Mouse (Mus musculus) MEL-GATA-1-ER (cell line): ENCODE measurements around the gene Anapc5.

Experiments used
- DNase-seq: peaks from one replicate; pipeline ENCODE4 v3.0.0-alpha.2; 2012; ENCODE audit warnings: low read depth; ENCODE audit errors: extremely low read depth

The Anapc5 gene

DNA sequence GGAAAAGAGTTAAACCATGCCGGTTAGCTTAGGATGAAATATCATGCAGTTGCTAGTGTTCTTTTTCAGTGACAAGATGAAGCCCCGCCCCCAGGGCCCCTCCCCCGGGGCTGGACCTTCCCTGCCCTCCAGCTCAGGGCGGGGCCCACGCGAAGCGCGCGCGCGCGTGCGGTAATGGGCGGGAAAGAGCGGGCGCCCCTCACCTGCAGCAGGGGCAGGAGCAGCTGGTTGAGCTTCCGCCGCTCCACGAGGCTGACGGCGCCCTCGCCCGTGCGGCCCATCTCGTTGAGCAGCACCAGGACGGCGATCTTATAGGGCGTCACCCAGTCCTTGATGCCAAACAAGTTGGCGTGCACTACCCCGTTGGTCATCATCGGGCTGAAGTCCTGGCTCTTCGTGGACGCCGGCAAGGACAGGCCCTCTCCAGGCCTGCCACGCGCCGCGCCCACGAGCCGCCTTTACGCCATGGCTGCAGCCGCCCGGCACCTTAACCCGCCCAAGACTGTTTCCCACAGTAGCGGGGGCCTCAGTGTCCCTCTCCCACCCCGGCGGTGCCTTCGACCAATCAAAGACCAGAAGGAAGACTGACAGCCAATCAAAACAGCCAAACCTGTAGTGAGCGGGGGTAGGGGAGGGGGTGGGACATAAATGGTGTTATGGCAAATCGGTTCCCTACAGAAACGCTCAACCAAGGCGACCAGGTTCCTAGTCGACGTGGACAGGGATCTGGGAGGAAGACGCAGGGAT lies at the start of gene Anapc5:
Gene Anapc5 (minus strand): TSS at position 563 of the 747 bp plus-strand sequence.
- peak; percentile 96 for DNase-seq

DNA sequence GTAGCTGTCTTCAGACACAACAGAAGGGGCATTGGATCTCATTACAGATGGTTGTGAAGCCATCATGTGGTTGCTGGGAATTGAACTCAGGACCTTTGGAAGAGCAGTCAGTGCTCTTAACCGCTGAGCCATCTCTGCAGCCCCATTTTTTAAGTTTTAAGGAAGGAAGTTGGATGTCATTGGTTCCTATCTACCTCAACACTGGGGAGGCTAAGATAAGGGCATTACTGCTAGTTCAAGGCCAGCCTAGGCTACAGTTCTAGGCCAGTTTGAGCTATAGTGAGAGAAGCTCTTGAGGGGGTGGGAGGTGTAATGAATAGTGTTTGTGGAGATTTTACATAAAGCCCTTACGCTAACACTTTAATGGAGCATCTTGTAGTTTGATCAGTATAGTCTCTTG lies 41.9 kb upstream of the Anapc5 start:
- peak; percentile 52 for DNase-seq

DNA sequence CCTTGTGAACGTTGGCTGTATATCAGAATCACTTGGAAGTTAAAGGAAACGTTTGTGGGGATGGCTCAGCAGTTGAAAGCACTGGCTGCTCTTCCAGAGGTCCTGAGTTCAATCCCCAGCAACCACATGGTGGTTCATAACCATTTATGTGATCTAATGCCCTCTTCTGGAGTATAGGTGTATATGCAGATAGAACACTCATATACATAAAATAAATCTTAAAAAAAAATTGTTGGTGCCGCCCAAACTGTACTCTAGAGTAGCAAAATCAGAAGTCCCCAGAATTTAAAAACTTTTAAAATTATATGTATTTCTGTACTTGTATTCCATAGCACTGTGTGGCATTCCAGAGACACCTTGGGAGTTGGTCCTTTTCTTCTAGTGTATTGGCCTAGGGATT lies 34.7 kb upstream of the Anapc5 start:
- no peak for DNase-seq

DNA sequence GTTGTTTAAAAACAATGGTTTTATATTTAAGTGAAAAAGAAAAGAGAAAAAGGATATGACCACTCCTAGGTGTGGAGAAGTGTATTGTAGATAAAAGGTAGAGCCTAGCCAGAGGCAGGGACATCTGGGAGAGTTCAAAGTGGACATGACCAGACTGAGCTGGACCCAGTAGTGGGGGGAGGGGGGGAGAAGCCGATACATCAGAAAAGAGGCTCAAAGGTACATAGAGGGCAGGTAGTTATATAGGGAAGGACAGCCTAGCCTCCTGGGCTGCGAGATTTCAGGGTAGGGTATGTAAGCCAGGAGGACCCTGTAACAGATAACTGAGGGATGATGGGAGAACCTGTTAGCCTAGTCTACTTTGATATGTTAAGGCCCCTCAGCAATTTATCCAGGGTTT lies 31.5 kb upstream of the Anapc5 start:
- no peak for DNase-seq

DNA sequence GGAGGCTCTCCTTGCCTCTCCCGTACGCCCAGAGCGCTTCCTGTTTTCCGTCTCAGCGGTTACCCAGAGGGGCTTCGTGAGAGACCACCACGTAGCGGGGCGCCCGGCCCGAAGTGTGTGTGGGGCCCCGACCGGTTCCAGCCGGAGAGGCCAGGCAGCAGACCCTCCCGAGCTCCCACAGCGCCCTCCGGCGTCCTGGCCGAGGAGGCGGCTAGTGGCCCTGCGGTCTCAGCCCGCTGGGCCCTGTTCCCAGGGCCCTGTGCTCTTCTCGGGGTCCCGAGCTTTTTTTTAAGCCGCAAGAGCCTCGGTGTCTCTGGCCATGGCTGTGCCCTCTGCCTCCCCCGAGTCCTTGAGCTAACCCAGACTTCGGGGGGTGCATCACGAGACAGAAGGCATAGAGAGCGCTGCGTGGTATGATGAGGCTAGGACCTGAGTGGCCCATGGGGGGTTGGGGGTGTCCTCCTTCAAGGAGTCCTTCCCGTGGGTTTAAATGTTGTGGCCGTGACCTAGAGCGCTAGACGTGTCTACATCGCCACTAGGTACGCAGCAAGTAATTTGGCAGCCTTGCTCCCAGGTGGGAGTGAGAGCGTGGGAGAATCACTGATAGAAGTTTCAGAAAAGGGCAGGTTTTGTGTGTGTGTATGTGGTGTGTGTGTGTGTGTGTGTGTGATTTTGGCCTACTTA lies 29.3 kb upstream of the Anapc5 start:
- no peak for DNase-seq

DNA sequence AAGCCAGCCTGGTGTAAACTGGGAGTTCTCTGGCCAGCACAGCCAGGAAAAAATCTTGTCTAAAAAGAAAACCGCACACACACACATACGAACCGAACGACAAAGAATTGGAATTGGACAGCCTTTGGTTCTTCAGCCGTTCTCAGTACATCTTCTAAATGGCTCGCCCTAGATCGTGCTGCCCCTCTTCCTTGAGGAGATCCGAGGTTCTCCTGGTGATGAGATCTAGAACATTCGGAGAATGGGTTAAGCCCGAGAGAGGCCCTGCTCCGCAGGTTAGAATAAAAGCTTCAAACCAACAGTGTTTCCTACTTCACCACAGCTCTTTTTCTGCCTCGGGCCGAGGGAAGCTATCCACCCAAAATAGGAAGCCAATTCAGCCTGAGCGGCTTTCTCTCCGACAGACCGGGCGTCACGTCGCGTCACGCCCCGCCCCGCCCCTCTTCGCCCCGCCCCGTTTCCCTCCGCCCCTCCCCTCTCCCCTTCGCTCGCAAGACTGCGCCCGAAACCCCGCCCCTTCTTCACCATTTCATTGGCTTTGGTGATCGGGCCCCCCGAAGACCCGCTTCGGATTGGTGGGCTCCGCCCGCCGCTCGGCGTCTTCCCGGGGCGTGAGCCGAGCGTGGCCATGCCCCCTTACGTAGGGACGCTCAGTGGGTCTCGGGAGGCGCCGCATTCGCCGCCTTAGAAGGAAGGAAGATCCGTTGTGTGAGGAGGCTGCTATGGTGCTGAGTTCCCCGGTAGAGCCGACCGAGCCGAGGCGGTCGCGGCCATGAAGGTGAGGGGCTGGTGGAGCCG lies 28.6 kb upstream of the Anapc5 start, which contains the start of gene Rnf34:
Gene Rnf34 (plus strand): TSS at position 528 of the 798 bp plus-strand sequence.
- peak; percentile 83 for DNase-seq

DNA sequence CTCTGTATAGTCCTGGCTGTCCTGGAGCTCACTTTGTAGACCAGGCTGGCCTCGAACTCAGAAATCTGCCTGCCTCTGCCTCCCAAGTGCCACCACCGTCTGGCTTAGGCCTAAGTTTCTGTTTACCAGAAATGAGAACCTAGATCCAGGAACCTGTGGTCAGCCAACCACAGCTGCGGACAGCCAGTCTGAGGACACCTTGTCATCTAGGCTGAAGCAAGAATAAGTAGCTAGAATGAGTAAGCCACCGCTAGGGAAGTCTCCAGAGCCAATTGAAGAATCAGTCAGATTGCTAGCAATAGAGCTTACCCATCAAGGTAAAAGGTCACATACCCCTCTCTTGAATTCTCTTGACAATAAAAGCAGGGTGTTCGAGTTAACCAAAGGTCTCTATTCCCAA lies 22.7 kb upstream of the Anapc5 start:
- no peak for DNase-seq

DNA sequence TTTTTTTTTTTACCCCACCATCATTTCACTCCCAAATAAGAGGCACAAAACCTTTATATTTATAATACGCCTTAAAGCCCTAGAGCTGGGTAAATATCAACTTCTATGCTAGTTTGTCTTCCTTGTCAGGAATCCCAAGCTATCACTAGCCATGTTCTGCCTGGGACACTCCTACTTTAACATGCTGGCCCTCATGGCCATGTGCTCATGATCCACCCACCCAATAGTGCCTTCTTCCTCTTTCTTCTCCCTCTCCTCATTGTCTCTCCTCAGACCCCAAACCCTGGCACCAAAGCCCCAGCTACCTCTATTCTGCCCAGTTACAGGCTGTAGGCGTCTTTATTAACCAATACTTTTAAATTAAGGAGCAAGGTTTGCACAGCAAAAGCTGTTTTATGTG lies 20.0 kb upstream of the Anapc5 start:
- no peak for DNase-seq

DNA sequence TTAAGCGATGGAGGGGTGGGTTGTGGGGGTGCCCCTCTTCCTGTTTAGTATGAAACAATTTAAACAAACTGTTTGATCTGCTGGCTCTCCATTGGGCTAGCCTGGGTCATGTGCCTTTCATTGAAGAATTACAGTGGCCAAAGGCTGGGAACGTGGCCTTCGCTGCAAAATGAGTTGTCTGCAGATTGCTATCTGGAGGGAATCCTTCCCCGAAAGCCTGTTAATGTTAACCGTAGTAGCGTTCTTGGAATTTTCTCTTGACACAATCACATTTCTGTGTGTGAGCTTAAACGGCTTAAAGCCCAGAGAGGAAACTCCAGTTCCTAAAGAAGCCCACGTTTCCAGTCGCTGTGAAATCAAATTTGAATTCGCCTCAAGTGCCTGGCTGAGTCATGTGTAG lies 11.9 kb upstream of the Anapc5 start:
- DNase-seq, result no peak

DNA sequence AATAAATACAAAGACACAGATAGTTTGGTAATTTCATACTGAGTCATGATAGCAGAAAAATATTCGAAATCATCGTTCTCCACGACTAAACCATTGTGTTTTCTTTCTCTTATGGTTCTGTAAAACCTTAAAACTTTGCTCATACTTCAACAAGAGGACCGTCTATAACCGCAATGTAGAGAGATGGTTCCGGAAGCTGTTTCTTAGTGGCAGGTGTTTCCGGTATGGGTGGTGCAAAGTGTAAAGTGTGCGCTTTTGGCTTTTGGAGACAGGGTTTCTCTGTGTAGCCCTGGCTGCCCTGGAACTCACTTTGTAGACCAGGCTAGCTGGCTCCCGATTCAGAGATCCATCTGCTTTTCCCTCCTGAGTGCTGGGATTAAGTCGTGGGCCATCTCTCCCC lies 11.4 kb upstream of the Anapc5 start:
- no peak for DNase-seq

DNA sequence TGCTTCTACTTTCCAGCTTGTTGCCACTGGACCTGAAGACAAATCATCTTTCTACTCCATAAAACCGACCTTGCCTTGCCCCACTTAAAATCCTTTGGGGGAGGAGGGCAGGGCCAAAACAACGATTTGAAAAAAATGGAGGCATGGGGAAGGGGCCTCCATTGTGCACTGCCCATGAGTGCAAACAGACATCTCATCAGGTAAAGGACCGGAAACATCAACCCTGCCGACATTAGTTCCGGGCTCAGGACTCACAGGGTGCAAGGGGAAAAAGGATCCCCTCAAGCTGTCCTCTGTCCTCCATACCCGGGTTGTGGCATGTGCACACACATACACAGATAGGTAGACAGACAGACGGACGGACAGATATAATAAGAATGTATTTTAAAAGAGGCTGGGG lies 4.0 kb upstream of the Anapc5 start:
- no peak for DNase-seq

DNA sequence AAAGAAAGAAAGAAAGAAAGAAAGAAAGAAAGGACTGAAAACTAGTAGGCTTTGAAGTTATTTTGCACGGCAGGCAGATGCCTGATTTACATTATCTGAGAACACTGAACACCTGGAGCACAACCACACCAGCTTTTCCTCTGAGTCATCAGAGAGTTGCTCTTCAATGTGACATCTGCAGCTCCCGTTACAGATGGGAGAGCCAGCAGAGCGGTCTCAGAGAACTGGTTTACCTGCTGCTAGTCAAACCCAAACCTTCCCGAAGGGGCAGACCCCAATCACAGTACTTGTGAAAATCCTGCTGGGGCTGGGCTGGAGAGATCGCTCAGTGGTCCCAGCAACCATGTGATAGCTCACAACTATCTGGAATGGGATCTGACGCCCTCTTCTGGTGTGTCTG lies 3.3 kb upstream of the Anapc5 start:
- no peak for DNase-seq

DNA sequence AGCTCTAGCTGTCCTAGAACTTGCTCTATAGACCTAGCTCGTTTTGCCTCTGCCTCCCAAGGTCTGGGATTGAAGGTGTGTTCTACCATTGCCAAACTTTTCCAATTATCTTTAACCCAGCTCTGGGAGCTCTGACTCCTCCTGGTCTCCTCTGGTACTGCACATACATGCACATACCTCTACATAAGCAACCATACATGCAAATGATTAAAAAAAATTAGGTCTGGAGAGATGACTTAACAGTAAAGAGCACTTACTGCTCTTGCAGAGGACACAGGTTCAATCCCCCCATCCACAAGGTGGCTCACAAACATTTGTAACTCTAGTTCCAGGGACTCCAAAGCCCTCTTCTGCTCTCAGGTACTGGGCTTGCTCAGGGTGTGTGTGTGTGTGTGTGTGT lies 2.8 kb upstream of the Anapc5 start:
- peak; percentile 16 for DNase-seq

DNA sequence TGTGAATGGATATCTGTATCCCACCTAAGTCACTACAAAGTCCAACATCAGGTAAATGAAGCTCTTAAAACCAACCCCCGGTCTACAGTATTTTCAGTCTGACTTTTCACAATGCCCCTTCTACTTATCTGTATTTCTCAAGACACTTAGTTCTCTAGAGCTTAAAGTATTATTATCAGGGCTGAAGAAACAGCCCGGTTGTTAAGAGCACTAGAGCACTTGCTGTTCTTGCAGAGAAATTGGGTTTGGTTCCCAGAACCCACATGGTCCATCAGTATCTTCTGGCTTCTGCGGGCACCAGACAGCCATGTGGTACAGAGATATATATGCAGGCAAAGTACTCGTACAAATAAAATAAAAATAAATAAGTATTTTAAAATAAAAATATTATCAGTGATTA lies 1.3 kb upstream of the Anapc5 start:
- no peak for DNase-seq

DNA sequence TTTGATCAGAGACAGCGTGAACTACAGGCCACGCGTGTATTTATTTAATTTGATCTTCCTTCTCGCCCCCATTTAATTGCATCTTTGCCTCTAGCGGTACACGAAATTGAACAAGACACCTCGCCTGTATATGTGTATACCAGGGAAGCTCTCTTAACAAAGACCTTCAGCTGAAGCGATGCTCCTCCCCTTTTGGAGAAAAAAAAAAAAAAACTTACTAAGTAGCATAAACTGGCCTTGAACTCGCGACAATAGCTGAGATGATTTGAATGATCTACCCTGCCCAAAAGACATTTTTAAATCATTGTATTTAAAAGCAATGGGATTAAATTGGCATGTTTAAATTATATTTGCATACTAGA lies 366 bp upstream of the Anapc5 start:
- DNase-seq, result no peak

DNA sequence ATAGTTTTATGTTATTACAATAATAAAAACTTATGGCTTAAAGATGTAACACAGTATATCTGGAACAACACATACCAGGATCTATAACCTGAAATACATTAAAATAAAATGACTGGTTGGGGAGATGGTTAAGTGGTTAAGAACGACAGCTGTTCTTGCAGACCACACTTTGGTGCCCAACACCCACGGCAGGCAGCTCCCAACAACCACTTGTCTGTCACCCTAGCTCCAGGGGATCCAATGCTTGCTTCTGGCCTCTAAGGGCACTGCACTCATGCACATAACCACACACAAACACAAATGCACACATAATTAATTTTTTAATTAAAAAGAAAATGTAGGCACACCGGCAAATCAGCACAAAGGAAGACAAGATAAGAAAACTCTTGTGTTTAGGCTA lies 8.4 kb downstream of the Anapc5 start:
- DNase-seq, result no peak

DNA sequence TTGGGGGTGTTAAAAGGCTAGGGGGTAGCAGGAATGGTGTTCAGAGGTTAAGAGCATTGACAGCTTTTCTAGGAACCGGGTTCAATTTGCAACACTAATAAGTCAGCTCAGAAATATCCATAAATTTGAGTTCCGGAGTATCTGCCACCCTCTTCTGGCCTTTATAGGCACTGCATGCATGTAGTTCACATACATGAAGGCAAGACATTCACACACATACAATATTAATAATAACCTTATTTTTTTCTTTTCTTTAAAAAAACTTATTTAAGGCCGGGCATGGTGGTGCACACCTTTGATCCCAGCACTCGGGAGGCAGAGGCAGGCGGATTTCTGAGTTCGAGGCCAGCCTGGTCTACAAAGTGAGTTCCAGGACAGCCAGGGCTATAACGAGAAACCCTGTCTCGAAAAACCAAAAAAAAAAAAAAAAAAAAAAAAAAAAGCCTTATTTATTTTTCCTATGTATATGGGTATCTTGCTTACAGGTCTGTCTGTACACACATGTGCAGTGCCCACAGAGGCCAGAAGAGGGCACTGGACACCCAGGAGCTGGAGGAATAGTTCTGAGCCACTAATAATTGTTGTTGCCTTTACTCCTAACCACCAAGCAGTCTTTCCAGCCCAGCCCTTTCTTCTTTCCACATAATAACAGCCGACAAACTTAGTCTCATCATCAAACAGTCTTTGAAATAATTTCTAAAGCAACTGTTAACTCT lies 9.6 kb downstream of the Anapc5 start:
- DNase-seq, result peak; percentile 59

DNA sequence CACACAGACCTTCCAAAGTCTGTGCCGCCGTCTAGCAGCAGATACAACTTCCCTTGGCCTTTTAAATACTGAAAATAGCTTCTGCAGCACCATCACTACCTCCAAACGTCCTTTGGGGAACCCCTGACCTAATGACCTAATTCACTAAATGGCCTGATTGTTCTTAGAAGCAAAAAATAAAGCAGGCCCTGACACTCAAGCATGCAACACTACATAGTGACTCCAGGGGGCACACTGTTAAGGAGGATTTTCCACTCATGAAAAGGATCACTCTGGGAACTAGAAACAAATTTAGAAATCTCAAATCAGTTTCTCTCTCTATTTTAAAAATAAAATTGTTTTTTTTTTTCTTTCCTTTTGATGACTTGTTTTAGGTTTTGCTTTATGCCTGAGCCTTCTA lies 15.6 kb downstream of the Anapc5 start:
- DNase-seq, result no peak

DNA sequence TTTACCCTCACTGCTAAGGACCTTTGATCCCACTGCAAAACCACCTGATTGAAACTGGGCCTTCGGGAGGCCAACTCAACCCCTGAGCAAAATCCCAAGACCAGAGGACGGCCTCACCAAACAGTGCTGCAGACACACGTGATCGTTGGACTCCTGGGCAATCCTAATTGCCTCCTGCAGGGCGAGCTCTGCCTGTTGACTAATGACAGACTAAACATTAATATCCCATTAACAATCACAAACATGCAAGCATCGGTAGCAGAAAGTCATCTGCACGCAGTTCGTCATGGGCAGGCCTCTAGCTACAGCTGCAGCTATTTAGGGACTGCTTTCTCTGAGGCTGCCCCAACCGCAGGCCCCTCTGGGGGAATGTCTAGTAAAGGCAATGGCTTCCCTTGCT lies 18.4 kb downstream of the Anapc5 start:
- no peak for DNase-seq

DNA sequence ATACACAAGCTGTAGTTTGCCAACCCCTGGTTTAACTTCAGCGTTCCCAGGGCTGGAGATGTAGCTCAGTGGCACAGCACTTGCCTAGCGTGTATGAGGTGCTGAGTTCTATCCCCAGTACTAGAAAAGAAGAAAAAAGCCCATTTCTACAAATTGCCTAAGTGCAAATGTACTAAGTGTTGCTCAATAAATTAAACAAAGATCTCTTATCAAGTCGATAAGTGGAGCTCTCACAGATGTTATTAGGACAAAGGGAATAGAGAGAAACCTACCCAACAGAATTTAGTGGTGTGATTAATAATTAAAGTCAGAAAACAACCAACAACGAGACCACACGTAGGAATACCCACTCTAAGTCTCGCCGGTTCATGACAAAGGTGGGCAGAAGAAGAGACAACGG lies 19.5 kb downstream of the Anapc5 start:
- no peak for DNase-seq

DNA sequence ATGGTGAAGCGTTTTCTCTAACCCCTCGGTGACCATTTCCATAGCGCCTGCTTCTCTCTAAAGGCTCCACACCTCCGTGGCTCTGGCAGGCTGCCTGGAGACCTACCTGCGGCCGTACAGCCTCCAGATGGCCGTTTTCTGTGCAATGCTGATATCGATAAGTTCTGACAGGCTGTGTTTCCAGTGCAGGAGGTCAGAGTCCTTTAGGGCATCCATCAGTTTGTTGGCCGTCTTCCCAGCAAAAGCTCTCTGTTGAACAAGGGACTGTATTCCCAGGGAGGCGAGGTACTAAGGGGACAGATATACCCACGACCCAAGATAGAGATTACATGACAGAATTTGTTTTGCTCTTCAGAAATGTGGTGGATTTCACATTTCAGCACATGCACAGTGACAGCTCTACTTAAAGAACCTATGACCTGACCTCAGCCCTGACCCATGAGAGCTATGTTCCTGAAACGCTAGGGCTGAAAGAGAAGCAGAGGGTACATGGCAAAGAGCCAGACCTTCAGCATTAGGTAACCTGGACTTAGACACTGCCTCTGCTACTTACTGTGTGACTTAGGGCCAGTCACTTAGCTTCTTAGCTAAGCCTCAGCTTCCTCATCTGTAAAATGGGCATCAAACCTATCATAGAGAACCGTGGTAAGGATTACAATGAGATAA lies 20.7 kb downstream of the Anapc5 start:
- DNase-seq, result no peak
